ENCODE assay signal across 10 mouse cellular contexts in genomic region chr3:52601011-52601745, GRCm38 (mm10).
DNase-seq lines count a peak whose midpoint lies in the region; ATAC-seq and TF ChIP-seq lines count a peak whose summit lies in the region.
"Had no signal": no experiment of that assay in that cellular context is flagged by ENCODE, and none has a peak within 500 bp of the region (broad histone marks: within the 10 kb centered on the region; RNA-seq: fewer than 3 reads in every experiment).

No protein-coding gene starts in this region.

- no peaks in the 10 kb centered on the region for H3K27me3 ChIP-seq in kidney, embryonic 16.5 days (ENCODE audit: insufficient read depth, low read length)
- no peaks in the 10 kb centered on the region for H3K27me3 ChIP-seq in stomach, postnatal 0 days (ENCODE audit: control insufficient read depth, insufficient read depth, low read length)
- H3K27me3 ChIP-seq: heart, embryonic 15.5 days; midbrain, embryonic 12.5 days had no signal

- no peak for ATAC-seq in kidney, embryonic 16.5 days (ENCODE audit: low FRiP score, low TSS enrichment)
- ATAC-seq in stomach, postnatal 0 days (ENCODE audit: low FRiP score, low TSS enrichment), result no peak

- peak; percentile 51 to 72 for DNase-seq in kidney, adult 8-10 months
- DNase-seq in cerebellum, postnatal 10 days, result peak; percentile 92 to 96
- DNase-seq in heart, postnatal 10 days, result peak; percentile 55 to 56
- DNase-seq in left cerebral cortex, postnatal 36 days (ENCODE audit: low spot score in 2 of 2), result peak; percentile 42 to 62
- DNase-seq in urinary bladder, adult 2 months (ENCODE audit: low spot score), result peak; percentile 36
- no peak for DNase-seq in stomach, postnatal 0 days (ENCODE audit: low spot score)
- no peak for DNase-seq in thymus, postnatal 14 days

- no peaks in the 10 kb centered on the region for H3K36me3 ChIP-seq in kidney, embryonic 16.5 days (ENCODE audit: insufficient read depth, low read length)
- no peaks in the 10 kb centered on the region for H3K36me3 ChIP-seq in stomach, postnatal 0 days (ENCODE audit: control insufficient read depth, insufficient read depth, low read length)
- H3K36me3 ChIP-seq: heart, embryonic 15.5 days; midbrain, embryonic 12.5 days had no signal

- intact Hi-C loops in heart, postnatal 10 days (cut with DNase I), result no loop called here
- intact Hi-C loops in left cerebral cortex, postnatal 36 days (cut with DNase I), result no loop called here

- WGBS in kidney, embryonic 16.5 days, result 92% methylated on average over 21 of the region's 21 CpGs
- WGBS in stomach, postnatal 0 days, result 85% methylated on average over 21 of the region's 21 CpGs

- no peak overlapping the region for H3K27ac ChIP-seq in kidney, embryonic 16.5 days (ENCODE audit: low read length)
- no peak overlapping the region for H3K27ac ChIP-seq in stomach, postnatal 0 days (replicated peaks)
- H3K27ac ChIP-seq: heart, embryonic 15.5 days; midbrain, embryonic 12.5 days had no signal

- no peak for TF ChIP-seq EP300 in stomach, postnatal 0 days (optimal IDR thresholded peaks at IDR 0.05)

- H3K4me2 ChIP-seq in kidney, embryonic 16.5 days (replicated peaks; ENCODE audit: low read depth, low read length), result no peak overlapping the region
- H3K4me2 ChIP-seq in stomach, postnatal 0 days (replicated peaks; ENCODE audit: low read depth), result no peak overlapping the region
- H3K4me2 ChIP-seq: heart, embryonic 15.5 days; midbrain, embryonic 12.5 days had no signal

- H3K4me3 ChIP-seq in kidney, embryonic 16.5 days (ENCODE audit: low read length), result no peak overlapping the region
- no peak overlapping the region for H3K4me3 ChIP-seq in stomach, postnatal 0 days (ENCODE audit: low read depth, low read length)
- H3K4me3 ChIP-seq: heart, embryonic 15.5 days; midbrain, embryonic 12.5 days had no signal

- no peaks in the 10 kb centered on the region for H3K4me1 ChIP-seq in kidney, embryonic 16.5 days (ENCODE audit: insufficient read depth, low read length)
- no peaks in the 10 kb centered on the region for H3K4me1 ChIP-seq in stomach, postnatal 0 days (replicated peaks; ENCODE audit: control insufficient read depth, insufficient read depth)

- H3K9me3 ChIP-seq in kidney, embryonic 16.5 days (ENCODE audit: low read length), result no peaks in the 10 kb centered on the region
- H3K9me3 ChIP-seq in stomach, postnatal 0 days (ENCODE audit: control insufficient read depth, low read length), result no peaks in the 10 kb centered on the region
- H3K9me3 ChIP-seq: heart, embryonic 15.5 days; midbrain, embryonic 12.5 days had no signal

- TF ChIP-seq CTCF in stomach, postnatal 0 days (IDR thresholded peaks at IDR 0.05; ENCODE audit: low read depth), result no peak

- no peak overlapping the region for H3K9ac ChIP-seq in kidney, embryonic 16.5 days (replicated peaks; ENCODE audit: low read length)
- H3K9ac ChIP-seq in stomach, postnatal 0 days (ENCODE audit: low read length), result no peak overlapping the region
- H3K9ac ChIP-seq: heart, embryonic 15.5 days; midbrain, embryonic 12.5 days had no signal

Comparison
In these comparisons a context has a peak if more than half of its experiments do, and no peak if none do; other contexts are left out.
1. DNase-seq: peak in kidney, adult 8-10 months (2 of 2), cerebellum, postnatal 10 days (2 of 2), heart, postnatal 10 days (2 of 2), left cerebral cortex, postnatal 36 days (2 of 2) and urinary bladder, adult 2 months (single experiment); none in stomach, postnatal 0 days (single experiment) and thymus, postnatal 14 days (single experiment).